Mouse (Mus musculus) G1E (cell line): ENCODE data around the gene Agfg2. TPM values are rescaled to one million over a fixed set of nuclear protein-coding genes. Genes with fewer than 3 reads are reported as not detected.
"Not testable (repeated sequence)": the region's sequence is repeated elsewhere in the genome, so short reads cannot be mapped to it uniquely, and the experiment has no call there.

ENCODE experiments used
- ATAC-seq: 2 replicates; pipeline ENCODE4 v1.8.0; 2016; ENCODE audit warnings: mild to moderate bottlenecking; ENCODE audit not compliant: insufficient number of reproducible peaks, poor library complexity, low FRiP score, severe bottlenecking; ENCODE audit errors: extremely low read depth
- DNase-seq: peaks from one replicate; pipeline ENCODE4 v3.0.0; 2012; ENCODE audit warnings: low spot score
- H3K27me3 ChIP-seq: 2 replicates; pipeline ENCODE4 v1.6.1; 2012; ENCODE audit warnings: mild to moderate bottlenecking, low read length, inconsistent platforms; ENCODE audit not compliant: insufficient read depth
- H3K36me3 ChIP-seq: replicated peaks from 2 replicates; pipeline ENCODE3; 2012; ENCODE audit warnings: mild to moderate bottlenecking, inconsistent platforms
- H3K4me1 ChIP-seq: 2 replicates; pipeline ENCODE4 v1.6.1; 2012; ENCODE audit warnings: low read depth, low read length, inconsistent platforms, mixed read lengths; ENCODE audit not compliant: insufficient read depth
- H3K4me3 ChIP-seq: 2 replicates; pipeline ENCODE4 v1.5.1; 2012; ENCODE audit warnings: low read depth, mild to moderate bottlenecking, inconsistent platforms, low read length, moderate library complexity, mixed read lengths
- H3K9me3 ChIP-seq: replicated peaks from 2 replicates; pipeline ENCODE4 v1.6.1; 2012; ENCODE audit warnings: inconsistent platforms
- CTCF ChIP-seq: IDR thresholded peaks from 2 replicates; pipeline ENCODE4 v1.5.1; 2012; ENCODE audit warnings: low read depth, low read length, inconsistent platforms, mixed read lengths
- GATA1 ChIP-seq: IDR thresholded peaks from 2 replicates; pipeline ENCODE4 v1.6.1; 2012; ENCODE audit warnings: borderline replicate concordance, low read length, inconsistent platforms, mixed read lengths
- GATA2 ChIP-seq: IDR thresholded peaks from 2 replicates; pipeline ENCODE4 v1.6.1; 2012; ENCODE audit warnings: low read depth, low read length, inconsistent platforms, borderline replicate concordance
- POLR2AphosphoS5 ChIP-seq: IDR thresholded peaks from 2 replicates; pipeline ENCODE4 v1.6.1; 2012; ENCODE audit warnings: low read depth, low read length, inconsistent platforms; ENCODE audit not compliant: insufficient replicate concordance
- TAL1 ChIP-seq: conservative IDR thresholded peaks from 2 replicates; pipeline ENCODE4 v1.6.1; 2012; ENCODE audit warnings: low read depth, low read length, inconsistent platforms, mixed read lengths
- polyA plus RNA-seq: library from polyadenylated mRNA; stranded (reverse); fragments of >175 nt; gene quantifications from 2 replicates; pipeline ENCODE4 v1.2.3, GENCODE M21; 2012
- total RNA-seq, 2 experiments: library from RNA; stranded (forward) in 1 of 2; stranded (reverse) in 1 of 2; fragments of 200-1000 nt in 1 of 2; fragments of >200 nt in 1 of 2; fragmentation: Nextera tagmentation in 1 of 2; gene quantifications; 2 replicates each; pipeline ENCODE4 v1.2.3; 2014 to 2017

The Agfg2 gene
- total RNA-seq (2014; fragmentation: Nextera tagmentation), result 20.2 and 47.1 TPM in 2 replicates
- total RNA-seq (2017), result 25.0 and 26.1 TPM in 2 replicates
- polyA plus RNA-seq, result 102 and 115 TPM in 2 replicates

DNA sequence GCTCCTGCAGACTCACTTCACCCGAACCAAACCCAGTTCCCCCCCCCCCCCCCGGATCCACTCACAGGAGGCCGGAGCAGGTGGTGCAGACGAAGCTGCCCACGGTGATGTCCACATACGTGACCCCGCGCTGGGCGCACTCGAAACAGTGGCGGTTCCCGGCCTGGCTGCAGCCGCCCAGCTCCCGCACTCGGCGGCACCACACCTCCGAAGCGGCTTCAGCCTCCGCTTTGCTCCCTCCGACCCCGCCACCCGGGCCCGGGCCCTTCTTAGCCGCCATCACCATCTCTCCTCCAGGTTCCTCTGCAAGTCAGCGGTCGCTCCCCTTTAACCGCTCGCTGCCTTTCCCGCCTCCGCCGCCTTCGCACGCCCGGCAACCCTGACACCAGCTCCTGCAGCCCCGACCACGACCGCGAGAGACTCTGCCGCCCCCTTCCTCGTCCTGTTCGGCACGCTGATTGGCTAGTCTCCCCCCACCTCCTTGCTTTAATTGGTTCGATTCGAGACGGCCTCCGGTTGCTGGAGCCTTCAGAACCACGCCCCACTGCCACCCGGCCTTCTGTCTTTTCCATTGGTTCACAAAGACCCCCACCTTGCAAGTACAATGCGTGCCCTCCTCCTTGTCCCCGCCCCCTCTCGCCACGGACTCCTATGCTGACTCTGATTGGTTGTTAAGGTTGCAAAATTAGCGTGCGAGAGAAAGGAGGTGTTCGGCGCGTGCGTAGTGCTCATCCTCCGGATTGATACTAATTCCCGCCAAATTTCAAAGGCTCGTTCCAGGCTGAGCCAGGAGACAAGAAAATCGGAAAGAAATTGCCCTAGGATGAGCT lies at the start of gene Agfg2:
TSS of gene Agfg2 (minus strand) at position 433 of the 830 bp plus-strand sequence.
- TF ChIP-seq GATA1 (no peak), CTCF (no peak), GATA2 (no peak), TAL1 (no peak), POLR2AphosphoS5 (no peak)
- DNase-seq (peak; percentile 94), ATAC-seq (peak; percentile 88)
- no peaks in the 10 kb centered on the region for H3K9me3 ChIP-seq
- H3K4me1 ChIP-seq, result peaks cover 62% of the 10 kb centered on the region
- peak within 1 kb of the TSS; percentile 85 for H3K4me3 ChIP-seq
- peaks cover 28% of the 10 kb centered on the region for H3K36me3 ChIP-seq
- H3K27me3 ChIP-seq, result no peaks in the 10 kb centered on the region

- Histone ChIP-seq H3K4me3 (no peak overlapping the region), H3K4me1 (peaks cover 22% of the 10 kb centered on the region), H3K9me3 (no peaks in the 10 kb centered on the region), H3K36me3 (no peaks in the 10 kb centered on the region), H3K27me3 (peaks cover 48% of the 10 kb centered on the region)
- DNase-seq, result no peak
- no peak for ATAC-seq
- no peak for TF ChIP-seq GATA1
Measured at GRCm38 (mm10) chr5:137733638-137734288, 49.2 kb upstream of the Agfg2 start.

GRCm38 (mm10) chr5:137726767-137727166 lies 42.2 kb upstream of the Agfg2 start:
- no peak overlapping the region for H3K4me3 ChIP-seq
- no peak for ATAC-seq

DNA sequence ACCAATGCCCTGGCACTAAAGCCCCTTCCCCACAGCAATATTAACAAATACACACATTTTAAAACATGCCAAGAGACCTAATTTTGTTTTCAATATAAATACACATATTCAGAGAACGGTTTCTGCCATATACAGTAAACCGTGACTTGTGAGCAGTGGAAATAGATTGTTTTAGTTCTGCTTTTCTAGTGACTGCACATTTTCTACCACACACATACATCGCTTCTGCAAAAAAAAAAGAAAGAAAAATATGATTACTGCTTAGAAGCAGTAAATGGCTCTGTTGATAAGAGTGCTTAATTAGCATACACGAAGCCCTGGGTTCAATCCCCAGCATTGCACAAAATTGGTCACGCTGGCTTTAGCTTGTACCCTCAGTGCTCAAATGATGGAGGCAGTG lies 39.3 kb upstream of the Agfg2 start:
- H3K4me3 ChIP-seq, result no peak overlapping the region
- peaks cover 26% of the 10 kb centered on the region for H3K4me1 ChIP-seq
- TF ChIP-seq POLR2AphosphoS5 (no peak), GATA1 (no peak), GATA2 (no peak), TAL1 (no peak), CTCF (no peak)
- no peak for DNase-seq
- ATAC-seq, result no peak; the same call in 1 of the 2 replicates
- no peaks in the 10 kb centered on the region for H3K36me3 ChIP-seq
- H3K27me3 ChIP-seq, result peaks cover 16% of the 10 kb centered on the region
- H3K9me3 ChIP-seq, result no peaks in the 10 kb centered on the region

More at GRCm38 (mm10) chr5:137726767-137727166, 42.2 kb upstream of the Agfg2 start:
- no peak for TF ChIP-seq CTCF
- Histone ChIP-seq H3K9me3 (no peaks in the 10 kb centered on the region), H3K36me3 (no peaks in the 10 kb centered on the region), H3K4me1 (peaks cover 15% of the 10 kb centered on the region), H3K27me3 (peaks cover 28% of the 10 kb centered on the region)
- no peak for DNase-seq

- not testable (repeated sequence) for H3K36me3 ChIP-seq, DNase-seq, ATAC-seq, H3K9me3 ChIP-seq
- H3K4me3 ChIP-seq, result peak overlapping the region; percentile 38; the same call in 1 of the 2 replicates
- peaks cover 27% of the 10 kb centered on the region for H3K27me3 ChIP-seq
- H3K4me1 ChIP-seq, result peaks cover 31% of the 10 kb centered on the region
Measured at GRCm38 (mm10) chr5:137720558-137721164, 36.1 kb upstream of the Agfg2 start.

DNA sequence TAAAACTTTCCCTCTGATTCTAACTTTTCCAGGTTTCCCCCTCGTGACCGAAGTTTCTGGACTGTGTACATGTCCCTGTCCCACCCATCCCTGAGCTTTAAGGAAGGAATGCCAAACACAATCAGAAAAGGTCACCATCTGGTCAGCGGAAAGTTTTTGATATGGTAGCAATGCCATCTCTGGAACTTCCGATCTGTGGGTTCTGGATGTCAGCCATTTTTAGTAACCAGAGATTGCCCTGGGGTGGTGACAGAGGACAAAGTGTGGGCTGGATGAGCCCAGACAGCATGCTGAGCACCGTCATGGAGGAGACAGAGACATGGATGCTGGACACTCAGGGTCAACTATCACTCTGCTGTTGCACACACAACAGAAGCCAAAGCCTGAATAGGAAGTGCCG lies 34.6 kb upstream of the Agfg2 start:
- no peak for ATAC-seq
- peaks cover 25% of the 10 kb centered on the region for H3K4me1 ChIP-seq

More for the DNA sequence above, 34.6 kb upstream of the Agfg2 start:
- H3K36me3 ChIP-seq, result no peaks in the 10 kb centered on the region
- no peak for DNase-seq
- peaks cover 27% of the 10 kb centered on the region for H3K27me3 ChIP-seq
- H3K4me3 ChIP-seq, result no peak overlapping the region
- no peaks in the 10 kb centered on the region for H3K9me3 ChIP-seq
- TF ChIP-seq CTCF (no peak), POLR2AphosphoS5 (no peak), TAL1 (no peak), GATA1 (no peak), GATA2 (no peak)
